Mouse (Mus musculus) embryonic fibroblast, embryonic 13.5 days (primary cell): ENCODE results near the gene Polr3h. TPM values are rescaled to one million over a fixed set of nuclear protein-coding genes. Genes with fewer than 3 reads are reported as not detected.
A peak's percentile ranks its signal among the peaks of the same experiment; 100 is the strongest.
"Not testable (repeated sequence)": the region's sequence is repeated elsewhere in the genome, so short reads cannot be mapped to it uniquely, and the experiment has no call there.

ENCODE experiments used
- H3K27ac ChIP-seq: 2 replicates; pipeline ENCODE4 v1.5.1; 2012; ENCODE audit warnings: low read length, control low read depth, inconsistent platforms; ENCODE audit not compliant: insufficient read depth
- H3K4me1 ChIP-seq: 2 replicates; pipeline ENCODE4 v1.6.1; 2011; ENCODE audit warnings: low read length; ENCODE audit not compliant: control insufficient read depth, insufficient read depth
- H3K4me3 ChIP-seq: 2 replicates; pipeline ENCODE4 v1.5.1; 2011; ENCODE audit warnings: mild to moderate bottlenecking, control low read depth, low read length; ENCODE audit not compliant: insufficient read depth
- CTCF ChIP-seq: IDR thresholded peaks from 2 replicates; pipeline ENCODE4 v1.5.1; 2011; ENCODE audit warnings: mild to moderate bottlenecking, control low read depth, low read length, moderate library complexity, borderline replicate concordance; ENCODE audit not compliant: insufficient read depth
- POLR2A ChIP-seq: IDR thresholded peaks from 2 replicates; pipeline ENCODE4 v1.6.1; 2011; ENCODE audit warnings: low read depth, mild to moderate bottlenecking, control low read depth, low read length, moderate library complexity
- polyA plus RNA-seq: library from polyadenylated mRNA; stranded (reverse); fragments of >200 nt; gene quantifications from 2 replicates; pipeline ENCODE4 v1.2.4, GENCODE M21; 2011; ENCODE audit warnings: low read depth; ENCODE audit not compliant: missing spikeins, insufficient read length

Polr3h gene
- polyA plus RNA-seq, 1 experiment: 12.3 TPM

DNA sequence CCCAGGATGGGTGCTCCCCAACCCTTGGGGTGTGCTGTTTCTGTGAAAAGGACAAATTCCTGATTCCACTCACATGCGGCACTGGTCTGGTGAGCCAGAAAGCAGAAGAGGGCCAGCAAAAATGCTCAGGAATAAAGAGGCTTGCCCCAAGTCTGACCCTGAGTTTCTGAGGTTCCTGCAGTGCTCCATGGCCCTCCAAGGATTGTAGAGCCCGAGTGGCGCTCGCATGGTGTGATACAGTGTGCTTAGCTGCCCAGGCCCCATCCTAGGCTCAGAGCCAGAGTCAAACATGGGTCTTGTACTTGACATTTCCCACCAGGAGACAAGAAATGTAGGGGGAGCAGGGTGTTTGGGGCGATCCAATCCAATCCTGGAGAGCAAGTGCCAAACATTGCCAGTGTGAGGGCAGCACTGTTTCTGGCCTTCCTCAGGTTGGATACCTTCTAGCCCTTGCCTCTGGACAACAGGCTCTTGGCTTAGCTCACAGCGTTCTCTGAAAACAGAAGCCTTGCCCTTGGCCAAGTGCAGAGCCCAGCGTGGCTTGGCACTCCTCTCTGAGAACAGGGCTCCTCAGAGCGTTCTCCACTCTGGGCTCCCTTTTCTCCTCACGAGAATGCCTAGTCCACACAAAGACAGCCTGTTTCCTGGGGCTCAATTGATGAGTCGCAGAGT lies 5.4 kb downstream of the Polr3h start:
- H3K4me3 ChIP-seq: no peak overlapping the region
- TF ChIP-seq CTCF (no peak), POLR2A (no peak)

DNA sequence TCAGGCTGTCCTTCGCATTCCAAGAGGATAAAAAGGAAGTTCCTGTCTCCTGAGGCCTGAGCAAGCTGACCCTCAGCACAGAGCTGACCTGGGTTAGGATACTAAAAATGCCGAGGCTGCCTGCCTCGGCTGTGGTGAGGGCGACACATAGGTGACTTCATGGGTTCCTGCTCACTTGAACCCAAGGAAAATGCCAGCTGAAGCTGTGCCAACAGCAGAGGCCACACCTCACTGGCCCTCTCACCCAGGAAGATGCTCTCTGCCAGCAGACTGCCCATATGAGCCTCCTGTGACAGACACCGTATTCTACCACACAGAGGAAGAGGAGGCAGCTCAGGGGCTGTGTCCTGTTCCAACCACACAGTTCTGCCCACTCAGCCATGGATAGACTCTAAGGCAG lies 7.0 kb downstream of the Polr3h start:
- Histone ChIP-seq H3K4me1 (no peaks in the 10 kb centered on the region), H3K4me3 (no peak overlapping the region), H3K27ac (no peak overlapping the region)
- TF ChIP-seq POLR2A (no peak), CTCF (no peak)

More for the DNA sequence above, 5.4 kb downstream of the Polr3h start:
- no peaks in the 10 kb centered on the region; the same call in 1 of the 2 replicates for H3K4me1 ChIP-seq
- H3K27ac ChIP-seq: no peak overlapping the region

DNA sequence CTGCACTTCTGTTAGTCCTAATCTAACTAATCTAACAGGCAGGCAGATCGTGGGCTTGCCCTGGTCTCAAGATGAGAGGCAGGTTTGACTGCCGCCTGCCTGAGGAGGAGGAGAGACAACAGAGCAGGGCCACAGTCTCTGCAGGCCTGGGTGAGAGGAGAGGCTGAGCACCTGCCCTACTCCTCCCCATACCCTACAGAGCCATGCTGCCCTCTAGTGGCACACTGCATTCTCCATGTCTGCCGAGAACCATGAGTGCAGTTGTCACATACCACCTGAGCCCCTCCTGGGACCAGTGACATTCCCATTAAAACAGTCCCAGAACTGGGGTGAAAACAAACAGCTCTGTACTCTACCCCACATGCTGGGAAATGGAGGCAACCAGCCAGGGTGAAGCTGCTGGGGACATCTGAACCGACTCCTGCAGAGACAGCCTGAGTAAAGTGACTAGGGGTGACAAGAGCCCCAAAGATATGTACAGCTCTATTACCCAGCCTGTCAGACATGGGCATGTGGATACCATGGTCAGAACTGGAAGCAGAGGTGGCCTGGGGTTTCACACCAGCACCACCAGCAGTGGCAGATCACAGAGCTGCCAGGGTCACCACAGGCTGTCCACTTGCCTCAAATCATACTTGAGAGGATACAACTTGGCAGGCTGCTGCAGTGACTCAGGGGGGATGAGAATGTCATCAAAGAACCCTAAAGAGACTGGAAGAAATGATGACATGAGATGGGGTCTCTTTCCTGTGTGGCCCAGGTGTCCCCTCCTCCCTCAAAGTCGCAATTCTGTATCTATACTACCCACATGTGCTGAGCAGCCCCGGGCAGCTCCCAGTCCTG lies 8.2 kb downstream of the Polr3h start:
- Histone ChIP-seq H3K27ac (no peak overlapping the region), H3K4me1 (peaks cover 3% of the 10 kb centered on the region; the same call in 1 of the 2 replicates), H3K4me3 (no peak overlapping the region)
- TF ChIP-seq POLR2A: no peak
- TF ChIP-seq CTCF: peak; percentile 99

DNA sequence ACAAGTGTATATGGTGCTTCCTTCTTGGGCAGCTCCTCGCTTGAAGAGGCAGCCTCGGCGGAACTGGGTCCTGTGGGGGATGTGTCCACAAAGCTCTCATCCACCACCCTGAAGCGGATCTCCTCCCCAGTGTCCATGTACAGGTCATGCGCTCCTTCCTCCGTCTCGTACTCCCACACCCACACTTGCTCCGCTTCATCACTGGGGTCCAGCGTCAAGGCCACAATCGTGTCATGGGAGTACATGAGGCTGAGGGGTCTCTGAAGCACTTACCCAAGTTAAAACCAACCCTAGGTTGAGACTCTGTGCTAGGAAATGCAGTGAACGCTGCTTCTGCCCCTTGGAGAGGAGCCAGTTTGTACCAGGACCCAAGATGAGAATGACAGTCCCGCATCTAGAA lies 8.8 kb downstream of the Polr3h start:
- Histone ChIP-seq H3K4me1 (peaks cover 5% of the 10 kb centered on the region; the same call in 1 of the 2 replicates), H3K27ac (no peak overlapping the region), H3K4me3 (no peak overlapping the region)
- TF ChIP-seq CTCF: no peak
- TF ChIP-seq POLR2A: no peak

DNA sequence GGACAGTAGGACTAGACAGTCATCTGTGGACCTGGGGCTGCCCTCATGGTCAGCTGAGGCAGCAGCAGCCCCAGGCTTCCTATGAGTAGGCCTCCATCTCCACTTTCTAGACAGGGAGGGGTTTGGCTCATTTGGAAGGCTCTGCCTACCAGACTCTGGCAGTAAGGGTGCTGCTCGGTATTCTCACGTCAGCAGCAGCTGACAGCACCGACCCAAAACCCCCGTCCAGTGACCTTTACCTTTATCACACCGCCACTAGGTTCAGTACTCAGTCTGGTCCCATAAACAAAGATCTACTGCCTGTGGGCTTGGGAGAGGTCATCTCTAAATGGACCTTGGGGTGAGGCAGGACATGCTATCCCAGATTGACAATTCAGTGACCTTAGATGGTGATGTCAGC lies 10.4 kb downstream of the Polr3h start:
- TF ChIP-seq POLR2A (no peak), CTCF (no peak)
- Histone ChIP-seq H3K4me3 (no peak overlapping the region), H3K4me1 (peaks cover 5% of the 10 kb centered on the region; the same call in 1 of the 2 replicates), H3K27ac (no peak overlapping the region)

DNA sequence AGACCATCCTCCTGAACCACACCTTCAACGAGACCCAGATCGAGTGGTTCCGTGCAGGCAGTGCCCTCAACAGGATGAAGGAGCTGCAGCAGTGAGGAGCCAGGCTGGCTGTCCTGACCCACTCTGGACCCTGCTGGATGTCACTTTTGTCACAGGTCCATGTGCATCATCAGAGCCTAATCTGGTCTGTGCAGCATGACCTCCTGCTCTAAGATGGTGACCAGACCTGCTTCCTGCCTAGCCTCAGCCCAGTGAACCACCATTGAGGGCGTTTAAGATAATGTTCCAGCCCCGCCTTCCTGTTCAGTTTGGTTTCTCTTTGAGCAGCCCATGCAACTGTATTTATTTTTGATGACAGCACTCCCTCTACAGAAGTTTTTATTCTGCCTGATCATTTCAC lies 11.4 kb downstream of the Polr3h start:
- peaks cover 5% of the 10 kb centered on the region; the same call in 1 of the 2 replicates for H3K4me1 ChIP-seq
- H3K27ac ChIP-seq: no peak overlapping the region
- H3K4me3 ChIP-seq: no peak overlapping the region
- no peak for TF ChIP-seq POLR2A
- no peak for TF ChIP-seq CTCF

GRCm38 (mm10) chr15:81912498-81912897 lies 13.5 kb downstream of the Polr3h start:
- no peak for TF ChIP-seq POLR2A
- no peak for TF ChIP-seq CTCF
- Histone ChIP-seq H3K27ac (peak overlapping the region; percentile 80), H3K4me1 (peaks cover 5% of the 10 kb centered on the region; the same call in 1 of the 2 replicates), H3K4me3 (no peak overlapping the region)

DNA sequence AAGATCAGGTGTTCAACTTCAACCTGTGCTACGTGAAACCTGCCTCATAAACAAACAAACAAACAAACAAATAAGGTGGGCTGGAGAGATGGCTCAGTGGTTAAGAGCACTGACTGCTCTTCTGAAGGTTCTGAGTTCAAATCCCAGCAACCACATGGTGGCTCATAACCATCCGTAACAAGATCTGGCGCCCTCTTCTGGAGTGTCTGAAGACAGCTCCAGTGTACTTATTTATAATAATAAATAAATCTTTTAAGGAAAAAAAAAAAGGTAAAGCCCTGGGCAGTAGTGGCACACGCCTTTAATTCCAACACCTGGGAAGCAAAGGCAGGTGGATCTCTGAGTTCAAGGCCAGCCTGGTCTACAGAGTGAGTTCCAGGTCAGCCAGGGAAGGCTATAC lies 17.3 kb downstream of the Polr3h start:
- H3K27ac ChIP-seq, H3K4me1 ChIP-seq, H3K4me3 ChIP-seq: not testable (repeated sequence)

- Histone ChIP-seq H3K4me1 (0 out of 2 replicates have a peak, but pooled peaks cover 3% of the 10 kb centered on the region), H3K27ac (no peak overlapping the region), H3K4me3 (no peak overlapping the region)
- TF ChIP-seq POLR2A (no peak), CTCF (no peak)
Measured at GRCm38 (mm10) chr15:81907953-81908352, 18.1 kb downstream of the Polr3h start.

- no peak overlapping the region for H3K4me3 ChIP-seq
- TF ChIP-seq POLR2A (no peak), CTCF (no peak)
Measured at GRCm38 (mm10) chr15:81904939-81905338, 21.1 kb downstream of the Polr3h start.

More at GRCm38 (mm10) chr15:81904939-81905338, 21.1 kb downstream of the Polr3h start:
- no peak overlapping the region for H3K27ac ChIP-seq
- H3K4me1 ChIP-seq: no peaks in the 10 kb centered on the region
